Mouse (Mus musculus) midbrain, embryonic 15.5 days (tissue): ENCODE data around the gene Ubap2l. TPM values are rescaled to one million over a fixed set of nuclear protein-coding genes. Genes with fewer than 3 reads are reported as not detected.

Experiments
- ATAC-seq: fragments of 200-750 bp; cut with Nextera tagmentation; replicated peaks from 2 replicates; pipeline ENCODE4 v1.8.0; 2017; ENCODE audit warnings: moderate TSS enrichment
- H3K27ac ChIP-seq: fragments of 300-500 bp; sonication (generic); 2 replicates; pipeline ENCODE4 v1.5.1; 2015; ENCODE audit warnings: mild to moderate bottlenecking, inconsistent platforms
- H3K27me3 ChIP-seq: fragments of 300-500 bp; sonication (generic); replicated peaks from 2 replicates; pipeline ENCODE4 v1.6.1; 2015; ENCODE audit warnings: inconsistent platforms
- H3K36me3 ChIP-seq: fragments of 300-500 bp; sonication (generic); replicated peaks from 2 replicates; pipeline ENCODE4 v1.6.1; 2015; ENCODE audit warnings: inconsistent platforms
- H3K4me1 ChIP-seq: fragments of 300-500 bp; sonication (generic); 2 replicates; pipeline ENCODE4 v1.6.1; 2015; ENCODE audit warnings: inconsistent platforms
- H3K4me2 ChIP-seq: fragments of 300-500 bp; sonication (generic); 2 replicates; pipeline ENCODE4 v1.6.1; 2015; ENCODE audit warnings: inconsistent platforms, mild to moderate bottlenecking, moderate library complexity
- H3K4me3 ChIP-seq: fragments of 300-500 bp; sonication (generic); 2 replicates; pipeline ENCODE4 v1.5.1; 2015; ENCODE audit warnings: mild to moderate bottlenecking, inconsistent platforms
- H3K9ac ChIP-seq: fragments of 300-500 bp; sonication (generic); 2 replicates; pipeline ENCODE4 v1.6.1; 2015; ENCODE audit warnings: mild to moderate bottlenecking, inconsistent platforms
- H3K9me3 ChIP-seq: fragments of 300-500 bp; sonication (generic); 2 replicates; pipeline ENCODE4 v1.6.1; 2016; ENCODE audit warnings: inconsistent platforms
- WGBS: fragments of 180-500 bp; shearing (Covaris S2); methylation state at CpG from one replicate; pipeline ENCODE4 v1.1.7; 2015; ENCODE audit warnings: mixed read lengths; 5-methylcytosine and 5-hydroxymethylcytosine counted together
- polyA plus RNA-seq: library from polyadenylated mRNA; unstranded; fragments of >200 nt; fragmentation: Nextera tagmentation; extraction: Ambion mirVana; gene quantifications from 2 replicates; pipeline ENCODE4 v1.2.1, GENCODE M21; 2015

Gene Ubap2l
- polyA plus RNA-seq = 126 and 135 TPM in 2 replicates

DNA sequence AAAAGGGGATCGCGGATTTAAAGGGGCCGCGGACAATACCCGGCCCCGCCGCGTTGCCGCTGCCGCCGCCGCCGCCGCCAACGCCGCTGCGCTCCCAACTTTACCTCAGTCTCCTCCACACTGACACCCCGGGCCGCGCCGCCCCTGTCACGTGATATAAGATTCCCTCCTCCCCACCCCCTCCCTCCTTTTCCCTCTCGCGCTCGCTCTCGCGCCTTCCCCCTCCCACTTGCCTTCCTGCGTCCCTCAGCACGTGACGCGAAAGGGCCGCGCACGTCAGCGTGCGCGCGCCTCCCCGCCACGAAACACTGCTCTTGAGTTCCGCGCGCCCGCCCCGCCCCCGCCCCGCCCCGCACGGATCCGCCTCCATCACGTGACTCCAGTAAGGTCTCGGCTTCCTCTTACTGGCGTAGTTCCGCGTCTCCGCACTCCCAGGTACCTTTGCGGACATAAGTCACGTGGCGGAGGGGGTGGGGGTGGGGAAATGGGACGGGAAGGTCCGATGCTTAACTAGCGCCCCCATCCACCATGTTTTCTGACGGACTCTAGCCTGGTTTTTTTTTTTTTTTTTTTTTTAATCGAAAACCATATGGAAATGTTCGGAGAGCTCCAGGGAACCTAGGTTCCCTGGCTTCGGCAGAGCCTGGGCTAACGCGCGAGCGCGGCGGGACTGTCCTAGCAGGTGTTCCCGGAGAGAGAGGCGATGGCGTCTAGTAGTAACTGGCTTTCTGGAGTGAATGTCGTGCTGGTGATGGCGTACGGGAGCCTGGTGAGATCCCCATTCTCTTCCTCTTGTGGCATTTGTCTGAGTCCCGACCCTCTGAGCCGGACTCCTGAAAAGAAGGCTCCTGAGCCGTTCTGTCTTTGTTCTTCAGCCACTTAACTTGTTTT lies at the start of gene Ubap2l:
Ubap2l (minus strand) TSS at position 278 of the 891 bp plus-strand sequence.
- peaks cover 6% of the 10 kb centered on the region; the same call in 1 of the 2 replicates for H3K36me3 ChIP-seq
- no peaks in the 10 kb centered on the region for H3K9me3 ChIP-seq
- WGBS = under 1% methylated on average over 79 of the region's 81 CpGs
- ATAC-seq = peak; percentile 95
- H3K27me3 ChIP-seq = no peaks in the 10 kb centered on the region
- H3K4me2 ChIP-seq = peak within 1 kb of the TSS; percentile 77
- peak within 1 kb of the TSS; percentile 95 for H3K4me3 ChIP-seq
- peak within 1 kb of the TSS; percentile 94 for H3K27ac ChIP-seq
- H3K9ac ChIP-seq = peak within 1 kb of the TSS; percentile 97
- peaks cover 47% of the 10 kb centered on the region for H3K4me1 ChIP-seq

DNA sequence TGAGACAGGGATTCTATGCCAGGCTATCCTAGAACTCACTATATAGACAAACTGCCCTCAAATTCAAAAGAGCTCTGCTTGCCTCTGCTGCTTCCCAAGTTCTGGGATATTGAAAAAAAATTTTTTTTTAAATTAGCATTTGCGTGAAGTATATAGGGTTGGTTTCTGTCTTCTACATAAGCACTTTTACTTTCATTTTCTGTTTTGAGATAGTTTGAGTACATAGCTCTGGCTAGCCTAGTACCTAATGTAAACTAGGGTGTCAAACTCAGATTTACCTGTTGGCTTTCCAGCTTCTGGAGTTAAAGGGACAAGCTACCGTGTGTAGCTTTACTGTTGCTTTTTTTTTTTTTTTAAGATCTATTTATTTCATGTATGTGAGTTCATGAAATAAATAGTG lies 49.2 kb upstream of the Ubap2l start:
- H3K9me3 ChIP-seq = no peaks in the 10 kb centered on the region
- H3K4me1 ChIP-seq = no peaks in the 10 kb centered on the region
- no peak overlapping the region for H3K4me3 ChIP-seq
- H3K4me2 ChIP-seq = no peak overlapping the region
- no peak overlapping the region for H3K27ac ChIP-seq
- H3K36me3 ChIP-seq = peaks cover 20% of the 10 kb centered on the region; the same call in 1 of the 2 replicates
- ATAC-seq = no peak
- 96% methylated on average over 2 of the region's 2 CpGs for WGBS
- no peak overlapping the region for H3K9ac ChIP-seq
- no peaks in the 10 kb centered on the region for H3K27me3 ChIP-seq

GRCm38 (mm10) chr3:90101010-90101409 lies 48.6 kb upstream of the Ubap2l start:
- no peak overlapping the region for H3K9ac ChIP-seq
- no peaks in the 10 kb centered on the region for H3K27me3 ChIP-seq
- H3K9me3 ChIP-seq = no peaks in the 10 kb centered on the region
- H3K27ac ChIP-seq = no peak overlapping the region
- peaks cover 20% of the 10 kb centered on the region; the same call in 1 of the 2 replicates for H3K36me3 ChIP-seq
- no peak for ATAC-seq
- WGBS = 94% methylated on average over 3 of the region's 3 CpGs
- no peak overlapping the region for H3K4me2 ChIP-seq
- no peak overlapping the region for H3K4me3 ChIP-seq
- no peaks in the 10 kb centered on the region for H3K4me1 ChIP-seq

- no peak overlapping the region for H3K4me2 ChIP-seq
- no peak overlapping the region for H3K4me3 ChIP-seq
- no peak overlapping the region for H3K27ac ChIP-seq
- H3K4me1 ChIP-seq = no peaks in the 10 kb centered on the region
- peaks cover 25% of the 10 kb centered on the region; the same call in 1 of the 2 replicates for H3K36me3 ChIP-seq
- no peak for ATAC-seq
- 89% methylated on average over 5 of the region's 5 CpGs for WGBS
- no peaks in the 10 kb centered on the region for H3K9me3 ChIP-seq
- H3K9ac ChIP-seq = no peak overlapping the region
- no peaks in the 10 kb centered on the region for H3K27me3 ChIP-seq
Measured at GRCm38 (mm10) chr3:90097928-90098327, 45.5 kb upstream of the Ubap2l start.

GRCm38 (mm10) chr3:90094453-90094852 lies 42.0 kb upstream of the Ubap2l start:
- H3K9me3 ChIP-seq = no peaks in the 10 kb centered on the region
- H3K4me1 ChIP-seq = no peaks in the 10 kb centered on the region
- H3K4me2 ChIP-seq = no peak overlapping the region
- H3K27ac ChIP-seq = no peak overlapping the region
- peaks cover 50% of the 10 kb centered on the region for H3K36me3 ChIP-seq
- no peak overlapping the region for H3K9ac ChIP-seq
- no peak overlapping the region for H3K4me3 ChIP-seq
- WGBS = 95% methylated on average over 3 of the region's 3 CpGs
- H3K27me3 ChIP-seq = no peaks in the 10 kb centered on the region
- no peak for ATAC-seq

DNA sequence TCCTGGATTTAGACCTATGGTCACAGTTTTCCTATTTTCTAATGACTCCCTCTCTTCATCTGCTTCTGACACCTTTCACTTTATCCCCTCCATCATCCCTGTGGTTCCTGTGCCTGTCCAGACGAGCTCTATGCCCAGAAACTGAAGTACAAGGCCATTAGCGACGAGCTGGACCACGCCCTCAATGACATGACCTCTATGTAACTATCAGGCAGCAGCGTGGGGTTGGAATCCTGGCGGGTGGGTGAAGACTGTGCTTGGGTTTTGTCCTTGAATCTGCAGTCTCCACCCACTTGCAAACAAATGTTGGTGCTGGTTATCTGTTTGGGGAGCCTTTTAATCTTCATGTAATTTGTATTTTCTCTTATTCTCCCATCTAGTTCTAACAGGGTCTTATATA lies 38.5 kb upstream of the Ubap2l start:
- H3K27me3 ChIP-seq = no peaks in the 10 kb centered on the region
- H3K9ac ChIP-seq = no peak overlapping the region
- WGBS = 95% methylated on average over 6 of the region's 6 CpGs
- H3K4me2 ChIP-seq = no peak overlapping the region
- peaks cover 58% of the 10 kb centered on the region for H3K36me3 ChIP-seq
- ATAC-seq = no peak
- no peaks in the 10 kb centered on the region for H3K4me1 ChIP-seq
- H3K27ac ChIP-seq = no peak overlapping the region
- no peaks in the 10 kb centered on the region for H3K9me3 ChIP-seq
- H3K4me3 ChIP-seq = no peak overlapping the region

DNA sequence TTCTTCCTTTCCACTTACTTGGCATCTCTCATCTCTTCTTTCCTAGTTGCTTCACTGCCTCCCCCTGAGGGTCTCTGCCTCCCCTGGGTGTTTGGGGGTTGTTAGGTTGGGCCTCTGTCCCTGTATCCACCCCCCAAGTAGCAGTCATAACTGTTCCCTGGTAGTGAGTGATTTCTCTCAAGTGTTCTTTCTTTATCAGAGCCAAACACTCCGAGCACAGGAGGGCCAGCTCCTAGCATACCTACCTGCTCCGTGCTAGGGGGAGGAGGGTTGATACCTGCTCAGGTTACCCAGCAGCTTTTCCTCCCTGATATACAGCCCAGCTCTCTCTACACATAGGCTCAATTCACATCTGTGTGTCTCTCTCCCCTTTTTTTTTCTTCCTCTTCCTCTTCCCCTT lies 36.2 kb upstream of the Ubap2l start:
- 98% methylated on average over 2 of the region's 2 CpGs for WGBS
- Histone ChIP-seq H3K4me2 (no peak overlapping the region), H3K36me3 (peaks cover 58% of the 10 kb centered on the region), H3K4me3 (no peak overlapping the region), H3K9me3 (no peaks in the 10 kb centered on the region), H3K4me1 (peaks cover 15% of the 10 kb centered on the region), H3K27ac (no peak overlapping the region), H3K9ac (no peak overlapping the region), H3K27me3 (no peaks in the 10 kb centered on the region)
- no peak for ATAC-seq

- no peak overlapping the region for H3K4me3 ChIP-seq
- H3K27me3 ChIP-seq = no peaks in the 10 kb centered on the region
- no peak overlapping the region for H3K4me2 ChIP-seq
- WGBS = 93% methylated on average over 5 of the region's 5 CpGs
- H3K36me3 ChIP-seq = peaks cover 35% of the 10 kb centered on the region
- H3K27ac ChIP-seq = no peak overlapping the region
- H3K4me1 ChIP-seq = peaks cover 40% of the 10 kb centered on the region
- no peak overlapping the region for H3K9ac ChIP-seq
- no peak for ATAC-seq
- H3K9me3 ChIP-seq = no peaks in the 10 kb centered on the region
Measured at GRCm38 (mm10) chr3:90086068-90086467, 33.6 kb upstream of the Ubap2l start.

DNA sequence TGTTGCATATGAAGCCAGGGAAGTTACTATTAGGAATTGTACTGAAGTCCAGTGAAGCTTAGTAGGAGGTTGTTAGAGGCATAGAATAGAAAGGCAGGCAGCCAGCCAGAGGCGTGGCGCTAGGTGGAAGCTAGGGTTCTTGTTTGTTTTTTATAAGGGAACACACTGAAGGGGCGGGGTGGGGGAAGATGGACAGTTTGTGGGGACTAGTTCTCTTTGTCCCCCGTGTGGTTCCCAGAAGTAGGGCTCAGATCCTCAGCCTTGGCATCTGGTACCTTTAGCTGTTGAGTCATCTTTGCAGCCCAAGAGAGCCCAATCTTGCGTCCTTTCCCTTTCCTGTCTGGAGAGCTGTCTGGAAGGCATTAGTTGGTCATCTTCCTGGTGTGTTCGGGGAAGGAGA lies 32.9 kb upstream of the Ubap2l start:
- no peak overlapping the region for H3K9ac ChIP-seq
- H3K36me3 ChIP-seq = peaks cover 32% of the 10 kb centered on the region
- no peaks in the 10 kb centered on the region for H3K27me3 ChIP-seq
- H3K4me3 ChIP-seq = no peak overlapping the region
- ATAC-seq = no peak
- WGBS = 90% methylated on average over 6 of the region's 6 CpGs
- H3K4me2 ChIP-seq = no peak overlapping the region
- H3K27ac ChIP-seq = no peak overlapping the region
- peaks cover 48% of the 10 kb centered on the region for H3K4me1 ChIP-seq
- no peaks in the 10 kb centered on the region for H3K9me3 ChIP-seq

DNA sequence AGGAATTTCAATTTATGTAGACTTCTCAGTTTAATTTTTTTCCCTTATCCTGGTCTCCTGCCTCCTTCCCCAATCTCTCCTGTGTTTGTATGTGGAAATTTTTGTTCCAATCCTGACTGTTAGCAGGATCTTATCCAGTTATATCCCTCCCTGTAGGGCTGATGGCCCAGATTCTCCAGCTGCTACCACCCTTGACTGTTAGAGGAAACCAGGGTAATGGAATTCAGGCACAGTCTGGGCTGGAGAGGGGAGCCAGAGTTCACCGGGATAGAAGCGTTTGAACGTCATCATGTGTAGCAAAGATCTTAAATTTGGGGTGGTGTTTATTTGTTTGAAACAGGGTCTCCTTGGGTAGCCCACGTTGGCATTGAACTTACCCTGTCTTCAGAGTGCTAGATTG lies 32.4 kb upstream of the Ubap2l start:
- 89% methylated on average over 4 of the region's 4 CpGs for WGBS
- Histone ChIP-seq H3K36me3 (peaks cover 27% of the 10 kb centered on the region), H3K4me2 (no peak overlapping the region), H3K4me3 (no peak overlapping the region), H3K4me1 (peaks cover 48% of the 10 kb centered on the region), H3K27ac (no peak overlapping the region), H3K9me3 (no peaks in the 10 kb centered on the region), H3K27me3 (no peaks in the 10 kb centered on the region), H3K9ac (no peak overlapping the region)
- no peak for ATAC-seq

GRCm38 (mm10) chr3:90083698-90084324 lies 31.4 kb upstream of the Ubap2l start:
- H3K27ac ChIP-seq = peak overlapping the region; percentile 67
- no peak overlapping the region for H3K4me3 ChIP-seq
- H3K4me2 ChIP-seq = no peak overlapping the region; the same call in 1 of the 2 replicates
- H3K9me3 ChIP-seq = no peaks in the 10 kb centered on the region
- H3K4me1 ChIP-seq = peaks cover 51% of the 10 kb centered on the region
- no peak for ATAC-seq
- 41% methylated on average over 3 of the region's 3 CpGs for WGBS
- no peaks in the 10 kb centered on the region for H3K27me3 ChIP-seq
- no peak overlapping the region for H3K9ac ChIP-seq
- peaks cover 18% of the 10 kb centered on the region for H3K36me3 ChIP-seq

GRCm38 (mm10) chr3:90083034-90083433 lies 30.6 kb upstream of the Ubap2l start:
- no peaks in the 10 kb centered on the region for H3K27me3 ChIP-seq
- ATAC-seq = no peak
- peak overlapping the region; percentile 17; the same call in 1 of the 2 replicates for H3K9ac ChIP-seq
- peaks cover 53% of the 10 kb centered on the region for H3K4me1 ChIP-seq
- H3K27ac ChIP-seq = peak overlapping the region; percentile 67; the same call in 1 of the 2 replicates
- H3K4me2 ChIP-seq = peak overlapping the region; percentile 7; the same call in 1 of the 2 replicates
- H3K4me3 ChIP-seq = no peak overlapping the region
- no peaks in the 10 kb centered on the region for H3K9me3 ChIP-seq
- 59% methylated on average over 5 of the region's 5 CpGs for WGBS
- H3K36me3 ChIP-seq = peaks cover 10% of the 10 kb centered on the region
